Mouse (Mus musculus) c-Kit-positive CD71-positive TER-119-positive erythroid progenitor cells, embryonic 14.5 days (primary cell): ENCODE data around the gene Ccdc188.
"Not testable (repeated sequence)": the region's sequence is repeated elsewhere in the genome, so short reads cannot be mapped to it uniquely, and the experiment has no call there.

Experiments used
- DNase-seq: peaks from one replicate; pipeline ENCODE4 v3.0.0-alpha.2; 2013; ENCODE audit warnings: low spot score

Ccdc188 gene

GRCm38 (mm10) chr16:18217579-18217978 lies at the start of gene Ccdc188:
Gene Ccdc188, plus strand, starts transcription at chr16:18217879.
- DNase-seq = no peak

GRCm38 (mm10) chr16:18169156-18169555 lies 48.5 kb upstream of the Ccdc188 start:
- DNase-seq = no peak

- DNase-seq = no peak
These were observed 47.9 kb upstream of the Ccdc188 start for GRCm38 (mm10) chr16:18169776-18170175.

- DNase-seq = peak; percentile 59
These were observed 45.3 kb upstream of the Ccdc188 start for GRCm38 (mm10) chr16:18172266-18172855.

- no peak for DNase-seq
These were observed 44.4 kb upstream of the Ccdc188 start for GRCm38 (mm10) chr16:18173231-18173630.

GRCm38 (mm10) chr16:18173788-18174187 lies 43.9 kb upstream of the Ccdc188 start:
- DNase-seq = no peak

GRCm38 (mm10) chr16:18175817-18176541 lies 41.7 kb upstream of the Ccdc188 start:
- DNase-seq = no peak

- no peak for DNase-seq
These were observed 40.9 kb upstream of the Ccdc188 start for GRCm38 (mm10) chr16:18176758-18177157.

GRCm38 (mm10) chr16:18179591-18179990 lies 38.1 kb upstream of the Ccdc188 start:
- DNase-seq = no peak

GRCm38 (mm10) chr16:18181398-18181797 lies 36.3 kb upstream of the Ccdc188 start:
- no peak for DNase-seq

GRCm38 (mm10) chr16:18182766-18183165 lies 34.9 kb upstream of the Ccdc188 start:
- DNase-seq = no peak

- DNase-seq = no peak
These were observed 31.8 kb upstream of the Ccdc188 start for GRCm38 (mm10) chr16:18185715-18186449.

- DNase-seq = no peak
These were observed 30.9 kb upstream of the Ccdc188 start for GRCm38 (mm10) chr16:18186798-18187197.

- DNase-seq = no peak
These were observed 30.5 kb upstream of the Ccdc188 start for GRCm38 (mm10) chr16:18187221-18187620.

GRCm38 (mm10) chr16:18191006-18191405 lies 26.7 kb upstream of the Ccdc188 start:
- no peak for DNase-seq

- DNase-seq = no peak
These were observed 23.3 kb upstream of the Ccdc188 start for GRCm38 (mm10) chr16:18194208-18194985.

- no peak for DNase-seq
These were observed 22.6 kb upstream of the Ccdc188 start for GRCm38 (mm10) chr16:18195068-18195467.

- not testable (repeated sequence) for DNase-seq
These were observed 22.1 kb upstream of the Ccdc188 start for GRCm38 (mm10) chr16:18195561-18195960.

- DNase-seq = no peak
These were observed 19.8 kb upstream of the Ccdc188 start for GRCm38 (mm10) chr16:18197881-18198280.

GRCm38 (mm10) chr16:18198365-18199098 lies 19.1 kb upstream of the Ccdc188 start:
- no peak for DNase-seq

- no peak for DNase-seq
These were observed 17.6 kb upstream of the Ccdc188 start for GRCm38 (mm10) chr16:18200062-18200461.

GRCm38 (mm10) chr16:18201620-18202019 lies 16.1 kb upstream of the Ccdc188 start:
- DNase-seq = no peak
